Mouse (Mus musculus) heart, adult 11 months (tissue): Measurements from ENCODE around the gene Sgms1.

ENCODE experiments used
- DNase-seq: peaks from one replicate; pipeline ENCODE4 v3.0.0; 2022

The Sgms1 gene

GRCm38 (mm10) chr19:32202131-32203114 is 187.1 kb downstream of the Sgms1 start:
- DNase-seq, result peak; percentile 95

- DNase-seq, result peak; percentile 88
Observed at GRCm38 (mm10) chr19:32199861-32200574, 189.5 kb downstream of the Sgms1 start.

GRCm38 (mm10) chr19:32199133-32199532 is 190.4 kb downstream of the Sgms1 start:
- peak; percentile 90 for DNase-seq

GRCm38 (mm10) chr19:32198494-32199106 is 190.9 kb downstream of the Sgms1 start:
- DNase-seq, result no peak

GRCm38 (mm10) chr19:32196976-32197819 is 192.3 kb downstream of the Sgms1 start:
- DNase-seq, result peak; percentile 89

- DNase-seq, result peak; percentile 95
Observed at GRCm38 (mm10) chr19:32196222-32196621, 193.3 kb downstream of the Sgms1 start.

- peak; percentile 21 for DNase-seq
Observed at GRCm38 (mm10) chr19:32194863-32195262, 194.7 kb downstream of the Sgms1 start.

- peak; percentile 94 for DNase-seq
Observed at GRCm38 (mm10) chr19:32194074-32194473, 195.4 kb downstream of the Sgms1 start.

- DNase-seq, result peak; percentile 81
Observed at GRCm38 (mm10) chr19:32191596-32191995, 197.9 kb downstream of the Sgms1 start.

GRCm38 (mm10) chr19:32189961-32190360 is 199.6 kb downstream of the Sgms1 start:
- peak; percentile 39 for DNase-seq

GRCm38 (mm10) chr19:32189036-32189436 is 200.5 kb downstream of the Sgms1 start:
- DNase-seq, result peak; percentile 83

- DNase-seq, result peak; percentile 96
Observed at GRCm38 (mm10) chr19:32186594-32187092, 202.9 kb downstream of the Sgms1 start.

- DNase-seq, result peak; percentile 82
Observed at GRCm38 (mm10) chr19:32183005-32183404, 206.5 kb downstream of the Sgms1 start.

GRCm38 (mm10) chr19:32182471-32182870 is 207.0 kb downstream of the Sgms1 start:
- peak; percentile 91 for DNase-seq

GRCm38 (mm10) chr19:32181721-32182394 is 207.7 kb downstream of the Sgms1 start:
- peak; percentile 98 for DNase-seq

GRCm38 (mm10) chr19:32180756-32181674 is 208.5 kb downstream of the Sgms1 start:
- peak; percentile 98 for DNase-seq

- DNase-seq, result peak; percentile 96
Observed at GRCm38 (mm10) chr19:32179978-32180413, 209.5 kb downstream of the Sgms1 start.

- peak; percentile 78 for DNase-seq
Observed at GRCm38 (mm10) chr19:32179514-32179913, 210.0 kb downstream of the Sgms1 start.

GRCm38 (mm10) chr19:32178161-32178560 is 211.4 kb downstream of the Sgms1 start:
- peak; percentile 72 for DNase-seq

- peak; percentile 80 for DNase-seq
Observed at GRCm38 (mm10) chr19:32176458-32176857, 213.1 kb downstream of the Sgms1 start.
